Mouse (Mus musculus): ENCODE measurements around the gene Sac3d1.

GRCm38 (mm10) chr19:6070571-6071250, 47.7 kb downstream of the Sac3d1 start:
- TF ChIP-seq CTCF (IDR thresholded peaks at IDR 0.05; ENCODE audit: extremely low read depth, insufficient read depth, low read length), result no peak
- TF ChIP-seq POLR2A (IDR thresholded peaks at IDR 0.05; ENCODE audit: extremely low read depth, insufficient read depth, low read length), result no peak
